Mouse (Mus musculus) megakaryocyte-erythroid progenitor cell, adult 5-6 weeks (primary cell): ENCODE data around the gene Kif26b. TPM values are rescaled to one million over a fixed set of nuclear protein-coding genes. Genes with fewer than 3 reads are reported as not detected.

ENCODE experiments used
- ATAC-seq: replicated peaks from 2 replicates; pipeline ENCODE4 v1.8.0; 2016; ENCODE audit warnings: mild to moderate bottlenecking, inconsistent platforms; ENCODE audit not compliant: severe bottlenecking, poor library complexity, low FRiP score, low TSS enrichment
- total RNA-seq, 2 experiments: library from RNA; stranded (forward) in 1 of 2; stranded (reverse) in 1 of 2; fragments of 200-1000, 215-1000 nt in 1 of 2; fragments of >200 nt in 1 of 2; fragmentation: Nextera tagmentation in 1 of 2; gene quantifications; 2 replicates each; pipeline ENCODE4 v1.2.3; 2014 to 2017

Gene Kif26b
- total RNA-seq, 2 experiments from 2014 or later: 1.2 to 2.8 TPM

DNA sequence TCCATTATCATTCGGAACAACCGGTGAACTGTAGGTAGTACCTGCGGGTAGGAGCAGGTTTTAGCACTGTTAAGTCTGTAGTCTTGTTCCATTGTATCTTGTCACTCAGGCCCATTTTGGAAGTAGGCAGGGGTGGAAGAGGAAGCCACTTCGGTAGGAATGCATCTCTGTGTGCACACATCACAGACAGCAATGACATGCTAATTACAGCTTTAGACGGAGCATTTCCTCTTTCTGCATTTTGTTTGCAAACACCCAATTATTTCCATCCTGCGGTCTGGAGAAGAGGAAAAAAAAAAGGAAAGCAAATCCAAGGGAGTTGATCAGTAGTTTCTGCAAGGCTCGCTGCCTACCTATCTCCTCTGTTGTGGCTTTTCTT, 219.3 kb downstream of the Kif26b start:
- no peak for ATAC-seq

DNA sequence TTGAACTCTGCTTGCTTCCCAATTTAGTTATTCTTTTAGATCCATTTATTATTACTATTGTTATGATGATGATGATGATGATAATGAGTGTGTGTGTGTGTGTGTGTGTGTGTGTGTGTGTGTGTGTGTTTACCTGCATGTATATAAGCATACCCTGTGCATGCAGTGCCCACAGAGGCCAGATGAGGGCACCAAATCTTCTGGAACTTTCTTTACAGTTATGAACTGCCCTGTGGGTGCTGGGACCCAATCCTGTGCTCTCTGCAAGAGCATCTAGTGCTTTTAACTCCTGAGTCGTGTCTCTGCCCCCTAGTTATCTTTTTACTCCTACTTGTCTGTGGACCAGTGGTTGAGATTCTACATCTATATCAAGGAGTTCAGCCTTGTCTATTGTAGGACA, 219.7 kb downstream of the Kif26b start:
- ATAC-seq: no peak

- no peak for ATAC-seq
These were observed 220.9 kb downstream of the Kif26b start for GRCm38 (mm10) chr1:178749786-178750185.

DNA sequence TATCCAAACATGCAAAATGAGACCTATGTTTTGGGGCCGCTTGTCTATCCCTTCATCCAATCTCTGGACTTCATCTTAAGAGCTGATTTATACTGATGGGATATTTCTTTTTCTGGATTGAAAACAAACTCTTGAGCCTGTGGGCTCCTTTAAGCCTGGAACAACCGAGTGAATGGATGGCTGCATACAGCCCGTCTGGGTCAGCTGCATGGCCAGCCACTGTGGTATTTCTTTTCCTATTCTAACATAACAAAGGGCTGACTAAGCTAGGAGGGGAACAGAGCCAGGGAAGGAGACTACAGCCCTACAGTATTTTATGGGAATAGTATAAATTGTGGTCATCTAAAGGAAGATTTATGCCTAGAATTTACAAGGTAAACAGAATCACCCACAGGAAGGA, 229.5 kb downstream of the Kif26b start:
- no peak for ATAC-seq

DNA sequence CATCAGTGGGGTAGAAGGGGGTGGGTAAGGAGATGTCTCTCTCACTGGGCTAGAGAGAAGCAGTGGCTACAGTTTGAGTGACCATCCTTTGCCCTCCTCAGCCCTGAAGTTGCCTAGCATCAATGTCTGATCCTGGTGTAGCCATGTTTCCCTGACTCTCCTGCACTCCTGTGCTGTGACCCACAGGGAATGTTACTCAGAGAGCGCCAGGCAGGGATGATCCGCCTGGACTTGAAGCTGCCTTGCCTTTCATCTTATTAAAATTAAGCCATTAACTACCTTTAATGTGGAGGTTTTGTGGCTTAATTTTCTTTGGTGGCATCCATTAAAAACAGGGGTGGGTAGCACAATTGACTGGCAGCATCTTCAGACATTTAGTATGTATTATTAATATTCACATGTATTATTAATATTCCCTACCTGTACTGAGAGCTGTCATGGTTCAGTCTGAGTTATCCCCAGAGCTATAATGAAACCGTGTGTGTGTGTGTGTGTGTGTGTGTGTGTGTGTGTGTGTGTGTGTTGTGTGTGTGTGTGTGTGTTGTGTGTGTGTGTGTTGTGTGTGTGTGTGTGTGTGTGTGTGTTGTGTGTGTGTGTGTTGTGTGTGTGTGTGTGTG, 233.3 kb downstream of the Kif26b start:
- no peak for ATAC-seq

- ATAC-seq: no peak
These were observed 236.0 kb downstream of the Kif26b start for GRCm38 (mm10) chr1:178764914-178765313.

DNA sequence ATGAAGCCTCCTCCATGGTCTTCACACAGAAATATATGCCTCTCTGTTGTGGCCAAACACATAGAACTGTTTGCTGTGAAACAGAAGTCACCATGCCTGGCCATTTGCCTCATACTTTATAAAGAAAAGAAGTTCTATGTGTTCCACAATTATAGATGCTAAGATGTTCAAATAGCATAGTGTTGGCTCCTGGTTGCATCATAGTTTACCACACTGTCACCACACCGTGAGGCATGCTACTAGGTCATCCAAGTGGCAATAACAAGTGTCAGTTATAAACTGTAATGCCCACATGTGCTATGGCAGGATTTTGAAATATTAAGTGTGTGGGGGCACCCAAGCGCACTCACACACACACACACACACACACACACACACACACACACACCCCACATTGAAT, 236.7 kb downstream of the Kif26b start:
- no peak for ATAC-seq

DNA sequence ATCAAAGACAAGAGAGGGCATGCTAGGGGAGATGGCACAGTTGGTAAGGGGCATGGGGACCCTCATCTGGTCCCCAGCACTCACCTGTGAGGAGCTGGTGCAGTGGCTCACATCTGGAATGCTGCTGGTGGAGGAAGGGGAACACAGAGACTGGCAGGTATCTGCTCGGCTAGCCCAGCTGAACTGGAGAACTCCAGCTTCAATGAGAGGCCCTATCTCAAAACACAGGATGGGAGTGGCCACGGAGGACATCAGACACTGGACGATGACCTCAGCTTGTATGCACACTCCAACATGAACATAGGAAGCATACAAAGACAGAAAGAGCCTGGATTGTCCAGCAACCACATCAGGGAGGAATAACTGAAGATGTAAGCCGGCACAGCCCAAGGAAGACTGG, 240.1 kb downstream of the Kif26b start:
- no peak for ATAC-seq

GRCm38 (mm10) chr1:178769988-178770387, 241.1 kb downstream of the Kif26b start:
- peak; percentile 69 for ATAC-seq

- no peak for ATAC-seq
These were observed 241.9 kb downstream of the Kif26b start for GRCm38 (mm10) chr1:178770626-178771362.

DNA sequence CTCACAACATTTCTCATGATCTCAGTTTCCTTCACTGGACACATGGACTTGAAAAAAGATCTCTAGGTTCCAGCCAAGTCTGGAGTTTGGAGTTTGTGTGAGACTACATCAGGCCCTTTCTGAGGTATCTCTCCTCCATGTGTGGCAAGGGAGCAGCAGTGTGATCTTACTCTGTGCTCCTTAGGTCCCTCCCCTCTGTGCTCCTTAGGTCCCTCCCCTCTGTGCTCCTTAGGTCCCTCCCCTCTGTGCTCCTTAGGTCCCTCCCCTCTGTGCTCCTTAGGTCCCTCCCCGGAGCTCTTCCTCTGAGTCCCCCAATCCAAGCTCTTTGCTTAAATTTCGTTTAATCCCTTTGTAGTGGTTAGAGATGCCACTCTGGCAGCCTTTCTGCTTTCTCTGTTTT, 250.8 kb downstream of the Kif26b start:
- ATAC-seq: peak; percentile 88

DNA sequence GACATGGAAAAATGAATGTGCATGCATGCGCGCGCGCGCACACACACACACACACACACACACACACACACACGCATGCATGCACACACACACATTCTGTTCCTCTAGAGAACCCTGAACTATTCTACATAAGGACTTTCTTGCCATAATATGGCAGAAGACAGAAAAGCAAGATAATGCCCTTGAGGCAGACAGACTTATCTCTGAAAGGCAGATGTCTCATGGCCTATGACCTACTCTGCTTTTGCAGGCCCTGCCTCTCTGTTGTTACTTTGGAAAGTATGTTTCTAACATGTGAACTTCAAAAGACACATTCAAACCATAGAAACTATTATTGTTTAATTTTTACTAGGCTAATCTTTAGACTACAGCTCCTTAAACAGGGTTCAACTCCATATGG, 255.1 kb downstream of the Kif26b start:
- peak; percentile 97 for ATAC-seq

DNA sequence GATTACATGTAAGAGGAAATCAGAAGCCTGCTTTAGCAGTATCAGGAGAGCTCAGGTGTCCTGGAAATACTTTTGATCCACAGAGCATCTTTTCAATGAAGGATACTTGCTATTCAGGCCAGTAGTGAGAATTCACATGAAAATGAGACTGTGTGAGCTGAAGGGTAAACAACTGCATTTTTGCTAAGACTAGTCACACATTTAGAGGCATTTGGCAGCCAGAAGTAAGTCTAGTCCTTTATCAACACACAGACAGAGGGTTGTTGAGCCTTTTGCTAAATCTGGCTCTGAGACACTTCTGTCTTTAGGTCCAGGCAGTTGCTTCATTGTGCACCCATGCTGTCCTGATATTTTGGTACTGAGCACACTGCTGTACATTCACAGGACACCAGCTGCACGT, 262.3 kb downstream of the Kif26b start:
- ATAC-seq: no peak

- no peak for ATAC-seq
These were observed 263.8 kb downstream of the Kif26b start for GRCm38 (mm10) chr1:178792726-178793125.

- no peak for ATAC-seq
These were observed 265.9 kb downstream of the Kif26b start for GRCm38 (mm10) chr1:178794866-178795265.

- ATAC-seq: no peak
These were observed 268.5 kb downstream of the Kif26b start for GRCm38 (mm10) chr1:178797388-178797787.

GRCm38 (mm10) chr1:178798333-178798732, 269.4 kb downstream of the Kif26b start:
- ATAC-seq: peak; percentile 99

DNA sequence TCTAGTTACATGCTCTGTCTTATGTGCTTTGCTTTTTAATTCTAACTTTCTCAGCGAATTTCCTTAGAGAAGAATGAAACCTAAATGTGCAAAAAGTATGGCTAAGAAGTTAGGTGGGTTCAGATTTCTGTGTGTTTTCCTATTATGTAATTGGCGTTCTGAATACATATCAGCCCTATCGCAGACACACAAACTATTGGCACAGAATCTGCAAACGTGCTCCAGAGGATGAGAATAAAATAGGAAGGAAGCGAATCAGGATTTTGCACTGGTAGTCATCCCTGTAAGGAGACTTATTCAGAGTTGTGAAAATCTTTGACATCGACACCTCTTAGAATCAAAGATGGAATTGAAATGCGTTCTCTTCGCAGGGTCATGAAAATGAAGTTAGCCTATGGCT, 270.0 kb downstream of the Kif26b start:
- ATAC-seq: no peak

DNA sequence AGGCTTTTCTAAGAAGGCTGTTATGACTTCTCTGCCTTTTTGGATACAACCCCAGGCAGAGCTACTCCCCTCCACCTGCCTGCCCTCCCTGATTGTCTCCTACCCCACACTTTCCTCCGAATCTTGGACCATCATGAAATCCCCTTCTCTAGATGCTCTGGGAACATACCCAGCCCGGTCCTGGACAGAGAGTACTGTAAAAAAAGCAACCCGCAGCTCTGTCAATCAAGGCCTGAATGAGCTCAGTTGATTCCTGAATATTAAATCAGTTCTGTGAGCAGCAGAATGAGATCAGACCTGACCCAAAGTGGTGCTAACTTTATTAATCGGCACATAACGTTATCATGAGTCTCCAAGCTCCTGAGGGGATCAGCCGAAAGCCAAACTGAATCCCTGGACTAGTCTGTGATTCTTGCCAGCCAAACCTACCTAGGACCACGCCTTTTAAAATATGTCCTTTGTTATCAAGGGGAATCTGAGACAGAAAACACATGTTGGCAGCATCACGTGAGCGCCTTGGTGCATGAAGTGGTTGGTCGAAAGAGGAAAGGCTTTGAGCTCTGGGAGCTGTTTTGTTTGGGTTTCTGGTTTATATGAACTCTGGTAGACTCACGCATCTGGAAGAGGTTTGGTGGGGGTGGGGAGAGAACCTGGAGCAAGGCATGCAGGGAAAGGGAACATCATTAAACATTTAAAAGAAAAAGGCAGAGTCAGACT, 271.1 kb downstream of the Kif26b start:
- ATAC-seq: no peak

DNA sequence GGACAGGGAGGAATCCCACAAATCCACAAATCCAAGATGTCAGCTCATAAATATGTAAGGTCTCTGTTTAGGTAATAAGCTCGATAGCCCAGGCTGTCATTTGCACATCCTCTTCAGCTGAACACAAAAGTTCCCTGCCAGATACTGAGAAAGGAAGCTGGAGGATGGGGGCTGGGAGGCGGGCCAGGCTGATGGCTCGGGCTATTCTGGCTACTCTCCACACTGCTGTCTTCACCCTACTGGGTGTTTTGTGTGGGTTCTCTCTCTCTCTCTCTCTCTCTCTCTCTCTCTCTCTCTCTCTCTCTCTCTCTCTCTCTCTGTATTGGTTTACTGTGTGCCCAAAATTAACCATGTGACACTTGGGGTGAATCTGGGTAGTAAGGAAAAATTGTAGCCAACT, 274.2 kb downstream of the Kif26b start:
- no peak for ATAC-seq

DNA sequence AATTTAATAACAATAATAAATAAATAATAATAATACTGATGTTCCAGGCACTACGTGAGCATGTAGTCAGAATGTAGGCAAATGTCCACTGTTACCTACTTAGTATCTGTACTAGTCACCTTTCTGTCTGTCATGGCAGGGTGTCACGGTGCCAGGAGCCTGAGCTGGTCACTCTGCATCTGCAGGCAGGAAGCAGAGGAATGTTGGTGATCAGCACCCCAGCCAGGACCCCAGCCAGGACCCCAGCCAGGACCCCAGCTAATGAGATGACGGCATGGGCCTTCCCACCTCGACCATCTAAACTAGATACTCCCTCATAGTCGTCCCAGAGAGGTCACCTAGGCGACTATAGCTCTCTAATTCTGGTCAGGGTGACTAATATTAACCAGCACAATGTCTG, 288.6 kb downstream of the Kif26b start:
- no peak for ATAC-seq
